Mouse (Mus musculus) C2C12 (cell line): Measurements from ENCODE around the gene Slit3.

Experiments used
- CEBPB ChIP-seq: IDR thresholded peaks from one replicate; pipeline ENCODE4 v1.6.1; 2011; ENCODE audit warnings: low read depth, mild to moderate bottlenecking, control low read depth, moderate library complexity
- CTCF ChIP-seq: IDR thresholded peaks from one replicate; pipeline ENCODE4 v1.5.1; 2011; ENCODE audit not compliant: control insufficient read depth, insufficient read depth, insufficient read length
- FOSL1 ChIP-seq: IDR thresholded peaks from one replicate; pipeline ENCODE4 v1.8.0; 2011; ENCODE audit warnings: mild to moderate bottlenecking, low read length; ENCODE audit not compliant: poor library complexity, insufficient read depth, severe bottlenecking
- MAX ChIP-seq: IDR thresholded peaks from one replicate; pipeline ENCODE4 v1.6.1; 2011; ENCODE audit warnings: mild to moderate bottlenecking, control low read depth
- MYOG ChIP-seq: IDR thresholded peaks from one replicate; pipeline ENCODE4 v1.6.1; 2011; ENCODE audit not compliant: control insufficient read depth, insufficient read length; ENCODE audit errors: extremely low read depth
- USF1 ChIP-seq: IDR thresholded peaks from one replicate; pipeline ENCODE4 v1.6.1; 2011; ENCODE audit warnings: low read depth, mild to moderate bottlenecking, control low read depth, moderate library complexity

DNA sequence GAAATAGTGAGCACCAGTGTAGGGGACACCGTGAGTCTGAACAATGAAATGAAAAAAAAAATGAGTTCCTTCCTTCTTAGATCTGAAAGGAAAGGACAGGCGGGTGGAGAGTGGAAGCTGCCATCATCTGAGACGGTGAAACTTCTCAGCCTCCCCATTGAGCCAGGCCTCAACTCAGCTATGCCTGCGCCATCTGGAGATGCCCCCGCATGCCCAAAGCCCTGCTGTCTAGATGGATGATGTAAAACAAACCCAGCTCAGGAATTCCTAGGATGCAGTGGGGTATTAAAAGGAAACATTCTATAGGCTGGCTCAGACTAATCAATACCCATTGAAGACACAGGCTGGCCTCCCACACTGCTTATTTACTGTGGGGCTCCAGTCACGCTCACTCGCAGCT, 477.7 kb downstream of the Slit3 start:
- TF ChIP-seq CTCF (no peak), USF1 (no peak), MYOG (no peak), MAX (no peak), CEBPB (no peak), FOSL1 (no peak)
